Mouse (Mus musculus) heart, adult 10 weeks (tissue): Measurements from ENCODE around the gene Clip1. TPM values are rescaled to one million over a fixed set of nuclear protein-coding genes. Genes with fewer than 3 reads are reported as not detected.

Source experiments
- polyA plus RNA-seq: library from polyadenylated mRNA; stranded (reverse); fragments of 350-450 nt; fragmentation: Illumina TruSeq; extraction: RNeasy Lipid Tissue Mini Kit (QIAGEN cat#74804); gene quantifications from one replicate; pipeline ENCODE4 v1.2.3, GENCODE M21; 2014; ENCODE audit warnings: low read depth, low replicate concordance

Clip1 gene
- 192 TPM for polyA plus RNA-seq

DNA sequence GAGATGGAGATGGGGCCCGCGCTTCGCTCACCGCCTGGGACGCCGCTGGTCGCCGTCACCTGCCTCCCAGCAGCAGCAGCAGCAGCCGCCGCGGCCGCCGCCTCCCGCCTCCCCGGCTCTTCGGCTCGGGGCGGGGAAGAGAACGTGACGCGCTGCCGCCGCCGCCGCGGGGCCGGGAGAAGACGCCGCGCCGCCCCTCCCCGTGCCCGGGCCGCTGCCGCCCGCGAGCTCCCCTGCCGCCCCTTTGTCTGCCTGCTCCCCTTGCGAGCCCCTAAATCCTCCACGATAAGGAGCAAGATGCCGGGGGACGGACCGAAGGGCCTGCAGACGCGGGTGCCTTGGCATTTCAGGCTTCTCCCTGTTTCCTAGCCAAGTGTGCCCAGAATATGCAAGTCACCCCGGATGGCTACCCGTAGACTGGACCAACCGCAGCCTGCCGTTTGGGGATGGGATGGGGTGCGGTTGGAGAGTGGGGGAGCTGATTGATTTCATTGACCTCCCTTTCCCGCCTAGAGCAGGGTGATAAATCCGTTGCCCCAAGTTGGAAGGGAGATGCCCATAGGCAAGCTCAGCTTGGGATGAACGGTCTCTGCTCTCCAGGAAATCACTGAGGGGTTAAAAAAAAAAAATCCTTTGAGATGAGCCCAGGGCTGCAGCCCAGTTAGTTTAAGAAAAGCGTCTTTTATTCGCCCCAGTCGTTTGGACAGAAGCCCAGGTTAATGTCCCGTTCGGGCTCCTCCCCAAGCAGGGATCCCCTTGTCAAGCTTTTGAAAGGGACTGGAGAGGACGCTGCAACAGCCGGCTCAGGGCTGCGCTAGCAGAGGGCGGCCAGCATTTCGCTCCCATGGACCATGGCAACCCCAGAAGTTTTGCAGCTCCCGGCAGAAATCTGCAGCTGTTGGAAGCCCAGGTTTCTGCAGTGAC lies at the start of gene Clip1:
Gene Clip1 (minus strand): TSS at position 398 of the 924 bp plus-strand sequence.

DNA sequence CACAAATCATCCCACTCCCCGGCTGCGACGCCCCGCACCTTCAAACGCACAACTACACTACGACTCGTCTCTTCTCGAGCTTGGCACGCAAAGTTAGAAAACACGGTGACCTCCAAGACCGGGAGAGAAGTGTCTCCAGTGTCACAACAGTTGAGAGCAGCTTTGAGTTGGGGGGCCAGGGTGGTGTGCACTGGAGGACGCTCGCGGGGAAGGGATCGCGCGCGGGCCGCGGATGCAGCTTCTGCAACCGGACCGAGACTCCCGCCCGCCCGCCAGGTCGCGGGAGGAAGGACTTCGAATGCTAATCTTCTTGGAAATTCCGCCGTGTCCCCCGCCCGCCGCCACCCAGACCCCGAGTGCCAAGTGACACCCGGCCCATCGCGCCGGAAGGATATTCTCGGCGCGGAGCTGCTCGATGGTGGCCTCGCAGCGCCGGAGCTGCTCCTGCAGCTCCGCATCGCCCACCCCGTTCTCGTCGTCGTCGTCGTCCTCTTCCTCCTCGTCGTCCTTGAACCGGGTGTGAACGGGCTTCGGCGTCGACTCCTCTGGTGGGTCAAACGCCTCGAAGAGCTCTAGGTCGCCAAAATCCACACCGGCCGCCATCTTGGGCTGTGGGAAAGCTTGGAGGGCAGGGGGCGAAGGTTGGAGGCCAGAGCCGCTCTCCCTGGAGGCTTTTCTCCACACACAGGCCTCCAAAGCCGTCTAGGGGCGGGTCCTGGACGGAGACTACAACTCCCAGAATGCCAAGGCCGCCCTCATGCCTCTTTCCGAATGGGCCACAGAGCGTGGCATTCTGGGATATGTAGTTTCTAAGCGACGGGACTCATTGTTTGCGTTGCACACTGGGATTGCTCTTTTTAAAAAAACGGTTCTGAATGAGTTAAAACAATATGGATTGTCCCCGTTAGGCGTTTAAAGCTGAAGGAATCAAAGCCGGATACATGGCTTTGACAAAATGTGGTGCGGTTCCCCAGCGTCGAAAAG lies 36.2 kb upstream of the Clip1 start, which contains the start of gene Zcchc8:
Gene Zcchc8 (minus strand): TSS at position 773 of the 984 bp plus-strand sequence.

DNA sequence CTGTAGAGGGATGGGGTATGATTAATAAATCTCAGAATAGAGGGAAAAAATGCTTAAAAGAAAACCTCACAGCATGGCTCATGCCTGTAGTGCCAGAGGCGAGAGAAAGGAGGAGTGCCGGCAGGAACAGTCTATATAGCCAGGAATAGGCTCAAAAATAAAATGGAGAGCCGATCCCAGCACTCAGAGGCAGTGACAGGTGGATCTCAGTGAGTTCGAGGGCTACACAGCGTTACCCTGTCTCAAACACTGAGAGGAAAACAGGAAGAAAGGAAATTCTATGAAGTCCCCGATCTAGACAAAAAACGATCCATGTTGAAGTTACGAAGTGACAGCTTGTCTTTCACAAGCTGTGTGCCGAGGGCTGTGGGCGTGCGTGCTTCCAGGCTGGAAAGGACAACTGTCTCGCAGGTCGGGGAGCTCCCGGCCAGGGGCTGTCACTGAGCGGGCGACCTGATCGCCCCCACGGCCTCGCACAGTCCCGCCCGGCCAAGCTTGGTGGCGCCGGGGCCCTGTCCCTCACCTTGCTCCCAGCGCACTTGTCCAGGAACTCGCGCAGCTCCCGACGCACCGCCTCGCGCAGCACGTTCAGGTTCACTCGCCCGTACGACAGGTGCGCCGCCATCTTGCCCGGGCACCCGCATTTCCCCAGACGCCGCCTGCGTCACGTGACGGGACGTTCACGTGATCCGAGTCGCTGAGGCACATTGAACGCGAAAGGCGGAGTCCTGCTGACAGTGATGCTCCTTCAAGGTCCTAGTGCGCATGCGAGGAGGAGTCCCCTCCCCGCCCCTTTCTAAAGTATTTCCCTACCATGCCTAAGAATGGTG lies 111.8 kb downstream of the Clip1 start, which contains the start of gene Vps33a:
Gene Vps33a (minus strand): TSS at position 682 of the 830 bp plus-strand sequence.

Other genes starting within 250 kb of the Clip1 start
- gene Lrrc43, start 195.3 kb downstream of the Clip1 start, polyA plus RNA-seq: not detected
- gene Il31, start 195.1 kb downstream of the Clip1 start, polyA plus RNA-seq: not detected
- gene B3gnt4, start 174.2 kb downstream of the Clip1 start, polyA plus RNA-seq: not detected
- 101 TPM for gene Diablo, start 160.4 kb downstream of the Clip1 start, polyA plus RNA-seq
- not detected for gene Gm49027, start 159.1 kb downstream of the Clip1 start, polyA plus RNA-seq
- gene Vps33a, start 111.6 kb downstream of the Clip1 start, polyA plus RNA-seq: 24.9 TPM
- 28.3 TPM for gene Zcchc8, start 36.5 kb upstream of the Clip1 start, polyA plus RNA-seq
- 76.0 TPM for gene Rsrc2, start 64.8 kb upstream of the Clip1 start, polyA plus RNA-seq
- not detected for gene Kntc1, start 65.1 kb upstream of the Clip1 start, polyA plus RNA-seq
- not detected for gene Hcar2, start 180.9 kb upstream of the Clip1 start, polyA plus RNA-seq
- 0.34 TPM for gene Hcar1, start 195.4 kb upstream of the Clip1 start, polyA plus RNA-seq
- gene Denr, start 222.6 kb upstream of the Clip1 start, polyA plus RNA-seq: 58.8 TPM
- 1.0 TPM for gene Gm43518, start 242.8 kb upstream of the Clip1 start, polyA plus RNA-seq
- gene Ccdc62, start 246.1 kb upstream of the Clip1 start, polyA plus RNA-seq: 5.4 TPM